Mouse (Mus musculus) lung, embryonic 15.5 days (tissue): ENCODE results near the gene D730048I06Rik. TPM values are rescaled to one million over a fixed set of nuclear protein-coding genes. Genes with fewer than 3 reads are reported as not detected.
"Not testable (repeated sequence)": the region's sequence is repeated elsewhere in the genome, so short reads cannot be mapped to it uniquely, and the experiment has no call there.

Source experiments
- ATAC-seq: fragments of 200-750 bp; cut with Nextera tagmentation; 2 replicates; pipeline ENCODE4 v1.8.0; 2017; ENCODE audit warnings: moderate number of reproducible peaks, borderline replicate concordance; ENCODE audit not compliant: low FRiP score, low TSS enrichment; ENCODE audit errors: extremely low read depth
- H3K27ac ChIP-seq: fragments of 300-500 bp; sonication (generic); 2 replicates; pipeline ENCODE4 v1.5.1; 2015; ENCODE audit warnings: moderate library complexity, mild to moderate bottlenecking, inconsistent platforms
- H3K27me3 ChIP-seq: fragments of 300-500 bp; sonication (generic); 2 replicates; pipeline ENCODE4 v1.6.1; 2015; ENCODE audit warnings: inconsistent platforms
- H3K36me3 ChIP-seq: fragments of 300-500 bp; sonication (generic); 2 replicates; pipeline ENCODE4 v1.6.1; 2015; ENCODE audit warnings: inconsistent platforms
- H3K4me1 ChIP-seq: fragments of 300-500 bp; sonication (generic); 2 replicates; pipeline ENCODE4 v1.6.1; 2015; ENCODE audit warnings: inconsistent platforms
- H3K4me2 ChIP-seq: fragments of 300-500 bp; sonication (generic); 2 replicates; pipeline ENCODE4 v1.6.1; 2015; ENCODE audit warnings: inconsistent platforms, mild to moderate bottlenecking, moderate library complexity
- H3K4me3 ChIP-seq: fragments of 300-500 bp; sonication (generic); 2 replicates; pipeline ENCODE4 v1.5.1; 2015; ENCODE audit warnings: mild to moderate bottlenecking, inconsistent platforms
- H3K9ac ChIP-seq: fragments of 300-500 bp; sonication (generic); 2 replicates; pipeline ENCODE4 v1.6.1; 2015; ENCODE audit warnings: inconsistent platforms
- H3K9me3 ChIP-seq: fragments of 300-500 bp; sonication (generic); 2 replicates; pipeline ENCODE4 v1.6.1; 2016; ENCODE audit warnings: inconsistent platforms
- WGBS: fragments of 180-500 bp; shearing (Covaris S2); methylation state at CpG from one replicate; pipeline ENCODE4 v1.1.7; 2015; 5-methylcytosine and 5-hydroxymethylcytosine counted together
- polyA plus RNA-seq: library from polyadenylated mRNA; unstranded; fragments of >200 nt; fragmentation: Nextera tagmentation; extraction: Ambion mirVana; gene quantifications from 2 replicates; pipeline ENCODE4 v1.2.1, GENCODE M21; 2015

D730048I06Rik gene
- polyA plus RNA-seq: not detected in 2 replicates

GRCm38 (mm10) chr9:35790001-35790400 lies at the start of gene D730048I06Rik, which contains the start of gene Gm27235:
Gene D730048I06Rik, minus strand, starts transcription at chr9:35790112.
Gene Gm27235, minus strand, starts transcription at chr9:35790101.
- ATAC-seq: no peak
- Histone ChIP-seq H3K27ac (no peak within 1 kb of the TSS), H3K36me3 (no peaks in the 10 kb centered on the region), H3K4me2 (no peak within 1 kb of the TSS), H3K4me3 (no peak within 1 kb of the TSS), H3K9me3 (no peaks in the 10 kb centered on the region), H3K9ac (no peak within 1 kb of the TSS), H3K4me1 (no peaks in the 10 kb centered on the region), H3K27me3 (no peaks in the 10 kb centered on the region)
- WGBS: 83% methylated on average over 3 of the region's 3 CpGs

GRCm38 (mm10) chr9:35817881-35818280 lies 28.0 kb upstream of the D730048I06Rik start:
- not testable (repeated sequence) for H3K4me3 ChIP-seq, ATAC-seq, H3K27ac ChIP-seq, H3K9ac ChIP-seq, H3K9me3 ChIP-seq, H3K36me3 ChIP-seq, H3K27me3 ChIP-seq, H3K4me1 ChIP-seq, H3K4me2 ChIP-seq
- 87% methylated on average over 15 of the region's 15 CpGs for WGBS

DNA sequence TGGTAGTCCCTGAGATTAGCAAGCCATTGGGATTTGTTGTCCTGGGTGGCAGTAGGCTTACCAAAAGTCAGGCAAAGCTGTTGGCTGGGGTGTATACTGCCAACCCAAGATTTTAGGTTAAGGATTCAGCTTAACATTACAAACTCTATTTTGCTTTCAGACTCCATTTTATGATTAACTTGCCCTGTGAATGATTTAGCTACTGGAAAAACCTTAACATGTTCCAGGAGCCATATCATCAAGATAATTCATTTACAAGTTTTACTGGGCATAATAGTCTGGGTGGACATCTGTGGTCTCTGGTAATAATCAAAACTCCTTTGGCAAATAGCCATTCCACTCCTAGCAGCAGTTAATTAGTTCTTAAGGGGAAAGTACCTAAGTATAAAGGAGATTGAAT lies 8.2 kb upstream of the D730048I06Rik start:
- Histone ChIP-seq H3K4me3 (no peak overlapping the region), H3K9ac (no peak overlapping the region), H3K27ac (no peak overlapping the region), H3K4me2 (no peak overlapping the region), H3K4me1 (no peaks in the 10 kb centered on the region), H3K36me3 (no peaks in the 10 kb centered on the region), H3K9me3 (no peaks in the 10 kb centered on the region), H3K27me3 (no peaks in the 10 kb centered on the region)
- ATAC-seq: no peak

DNA sequence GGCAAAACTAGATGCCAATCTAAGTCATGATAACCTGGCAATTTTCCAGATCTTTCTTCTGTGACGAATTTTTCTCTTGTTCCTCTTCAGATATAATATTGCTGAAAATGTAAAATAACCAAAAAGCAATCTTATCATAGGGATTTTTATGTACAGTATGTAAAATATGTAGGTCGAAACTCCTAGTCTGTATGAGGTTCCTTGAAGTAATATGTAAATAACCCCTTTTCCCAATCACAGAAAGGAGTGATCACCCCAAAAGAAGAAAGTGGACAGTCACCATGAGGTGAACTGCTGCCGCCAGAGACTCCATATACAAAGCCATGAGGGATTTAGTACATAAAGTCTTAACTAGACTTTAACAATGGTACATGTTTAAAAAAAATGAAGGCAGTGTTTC lies 11.9 kb downstream of the D730048I06Rik start, which contains the start of gene Gm17727:
Gene Gm17727 (minus strand): TSS at position 101 of the 400 bp plus-strand sequence.
- H3K9me3 ChIP-seq: no peaks in the 10 kb centered on the region
- H3K27ac ChIP-seq: no peak within 1 kb of the TSS
- no peak within 1 kb of the TSS for H3K4me2 ChIP-seq
- H3K4me1 ChIP-seq: no peaks in the 10 kb centered on the region
- WGBS: 51% methylated on average over 3 of the region's 3 CpGs
- no peak within 1 kb of the TSS for H3K4me3 ChIP-seq
- ATAC-seq: no peak
- H3K36me3 ChIP-seq: no peaks in the 10 kb centered on the region
- no peaks in the 10 kb centered on the region for H3K27me3 ChIP-seq
- H3K9ac ChIP-seq: no peak within 1 kb of the TSS

GRCm38 (mm10) chr9:35756843-35757242 lies 33.1 kb downstream of the D730048I06Rik start:
- no peak for ATAC-seq
- H3K4me3 ChIP-seq: no peak overlapping the region
- no peaks in the 10 kb centered on the region for H3K4me1 ChIP-seq

DNA sequence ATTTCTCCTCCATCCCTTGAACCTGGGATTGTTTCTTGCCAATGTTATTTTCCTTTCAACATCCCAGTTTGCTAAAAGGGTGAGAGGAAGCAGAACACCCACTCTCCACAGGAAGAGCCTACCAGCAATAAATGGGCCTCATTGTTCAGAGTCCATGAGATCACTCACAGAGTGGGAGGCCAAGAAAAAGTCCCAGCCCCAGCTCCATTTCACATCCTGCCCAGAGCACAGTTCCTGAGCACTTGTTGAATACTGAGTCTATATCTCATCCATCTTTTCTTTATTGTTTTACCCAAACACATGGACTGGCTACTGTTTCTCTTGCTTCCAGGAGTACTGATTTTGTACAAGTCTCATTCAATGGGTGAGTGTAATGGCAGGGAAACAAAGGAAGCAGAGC lies 49.2 kb downstream of the D730048I06Rik start, which contains the start of gene Gm17677:
Gene Gm17677 (plus strand): TSS at position 301 of the 400 bp plus-strand sequence.
- H3K9me3 ChIP-seq: no peaks in the 10 kb centered on the region; the same call in 1 of the 2 replicates
- no peaks in the 10 kb centered on the region for H3K36me3 ChIP-seq
- H3K27ac ChIP-seq: no peak within 1 kb of the TSS
- no peak within 1 kb of the TSS for H3K9ac ChIP-seq
- H3K4me3 ChIP-seq: no peak within 1 kb of the TSS
- H3K27me3 ChIP-seq: no peaks in the 10 kb centered on the region
- no peak for ATAC-seq
- H3K4me2 ChIP-seq: no peak within 1 kb of the TSS
- no peaks in the 10 kb centered on the region for H3K4me1 ChIP-seq

More at GRCm38 (mm10) chr9:35756843-35757242, 33.1 kb downstream of the D730048I06Rik start:
- Histone ChIP-seq H3K27ac (no peak overlapping the region), H3K9me3 (no peaks in the 10 kb centered on the region), H3K9ac (no peak overlapping the region), H3K4me2 (no peak overlapping the region), H3K36me3 (no peaks in the 10 kb centered on the region), H3K27me3 (no peaks in the 10 kb centered on the region)

Other genes starting within 250 kb of the D730048I06Rik start
- 1.2 and 1.3 TPM in 2 replicates for gene Ddx25, start 231.6 kb downstream of the D730048I06Rik start, polyA plus RNA-seq
- 15.1 and 15.9 TPM in 2 replicates for gene Pus3, start 231.5 kb downstream of the D730048I06Rik start, polyA plus RNA-seq
- gene Pate2, start 219.8 kb downstream of the D730048I06Rik start, polyA plus RNA-seq: 0.72 TPM in 2 replicates
- gene Hyls1, start 219.7 kb downstream of the D730048I06Rik start, polyA plus RNA-seq: 19.0 and 19.5 TPM in 2 replicates
- not detected in 2 replicates for gene Pate4, start 178.2 kb downstream of the D730048I06Rik start, polyA plus RNA-seq
- gene Pate3, start 141.9 kb downstream of the D730048I06Rik start, polyA plus RNA-seq: not detected in 2 replicates
- gene Pate1, start 102.7 kb downstream of the D730048I06Rik start, polyA plus RNA-seq: not detected in 2 replicates
- not detected in 2 replicates for gene Gm17677, start 49.1 kb downstream of the D730048I06Rik start, polyA plus RNA-seq
- not detected in 2 replicates for gene Gm17727, start 12.0 kb downstream of the D730048I06Rik start, polyA plus RNA-seq
- not detected in 2 replicates for gene Gm27235, start within 50 bp of the D730048I06Rik start, polyA plus RNA-seq
- not detected in 2 replicates for gene 9230110F15Rik, start 54.0 kb upstream of the D730048I06Rik start, polyA plus RNA-seq
- not detected in 2 replicates for gene 9230113P08Rik, start 118.3 kb upstream of the D730048I06Rik start, polyA plus RNA-seq